Mouse (Mus musculus): Measurements from ENCODE around the gene Zfp750.
A peak's percentile ranks its signal among the peaks of the same experiment; 100 is the strongest.

The Zfp750 gene

GRCm38 (mm10) chr11:121519131-121519530 lies at the start of gene Zfp750:
Gene Zfp750 (minus strand): TSS chr11:121519333.
- peak within 1 kb of the TSS; percentile 73 for H3K4me3 ChIP-seq (replicated peaks; ENCODE audit: low read length)
- H3K9me3 ChIP-seq (ENCODE audit: low read length) = no peaks in the 10 kb centered on the region
- TF ChIP-seq NANOG (IDR thresholded peaks at IDR 0.05; ENCODE audit: borderline replicate concordance, low read length) (no peak), POU5F1 (IDR thresholded peaks at IDR 0.05; ENCODE audit: borderline replicate concordance, low read length) (no peak), CTCF (conservative IDR thresholded peaks at IDR 0.05; ENCODE audit: low read length) (no peak)
- peaks cover 29% of the 10 kb centered on the region for H3K36me3 ChIP-seq (ENCODE audit: insufficient read depth, low read length)
- peaks cover 74% of the 10 kb centered on the region for H3K4me1 ChIP-seq (replicated peaks; ENCODE audit: low read depth, low read length)
- no peaks in the 10 kb centered on the region for H3K27me3 ChIP-seq (ENCODE audit: insufficient read depth, low read length)

DNA sequence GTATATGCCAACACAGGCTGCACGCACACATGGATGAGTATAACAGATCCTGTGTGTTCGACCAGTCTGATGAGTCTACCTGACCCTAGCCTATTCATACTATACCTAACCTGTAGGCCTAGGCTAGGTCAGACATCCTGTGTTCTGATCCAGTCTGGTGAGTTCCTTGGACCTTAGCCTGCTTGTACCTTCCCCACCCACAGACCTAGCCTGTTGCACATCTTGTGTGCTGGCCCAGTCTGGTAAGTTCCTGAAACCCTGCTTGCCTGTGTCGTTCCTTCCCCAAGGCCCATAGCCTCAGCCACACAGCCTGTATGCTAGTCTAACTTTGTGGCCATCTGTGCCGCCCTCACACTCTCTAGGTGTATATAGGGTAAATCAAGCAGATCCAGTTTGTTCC lies 45.1 kb upstream of the Zfp750 start:
- no peaks in the 10 kb centered on the region for H3K27me3 ChIP-seq (ENCODE audit: insufficient read depth, low read length)
- no peak for TF ChIP-seq CTCF (conservative IDR thresholded peaks at IDR 0.05; ENCODE audit: low read length)
- H3K4me1 ChIP-seq (replicated peaks; ENCODE audit: low read depth, low read length) = no peaks in the 10 kb centered on the region
- peaks cover 14% of the 10 kb centered on the region for H3K36me3 ChIP-seq (ENCODE audit: insufficient read depth, low read length)
- H3K9me3 ChIP-seq (ENCODE audit: low read length) = no peaks in the 10 kb centered on the region
- H3K4me3 ChIP-seq (replicated peaks; ENCODE audit: low read length) = no peak overlapping the region

- Histone ChIP-seq H3K9me3 (ENCODE audit: low read length) (no peaks in the 10 kb centered on the region), H3K27me3 (ENCODE audit: insufficient read depth, low read length) (no peaks in the 10 kb centered on the region), H3K4me3 (replicated peaks; ENCODE audit: low read length) (no peak overlapping the region), H3K4me1 (replicated peaks; ENCODE audit: low read depth, low read length) (0 out of 2 replicates have a peak, but pooled peaks cover under 1% of the 10 kb centered on the region), H3K36me3 (ENCODE audit: insufficient read depth, low read length) (peaks cover 15% of the 10 kb centered on the region)
- TF ChIP-seq CTCF (conservative IDR thresholded peaks at IDR 0.05; ENCODE audit: low read length) (no peak), POU5F1 (IDR thresholded peaks at IDR 0.05; ENCODE audit: borderline replicate concordance, low read length) (no peak), NANOG (IDR thresholded peaks at IDR 0.05; ENCODE audit: borderline replicate concordance, low read length) (no peak)
Measured at GRCm38 (mm10) chr11:121563312-121563711, 44.2 kb upstream of the Zfp750 start.

DNA sequence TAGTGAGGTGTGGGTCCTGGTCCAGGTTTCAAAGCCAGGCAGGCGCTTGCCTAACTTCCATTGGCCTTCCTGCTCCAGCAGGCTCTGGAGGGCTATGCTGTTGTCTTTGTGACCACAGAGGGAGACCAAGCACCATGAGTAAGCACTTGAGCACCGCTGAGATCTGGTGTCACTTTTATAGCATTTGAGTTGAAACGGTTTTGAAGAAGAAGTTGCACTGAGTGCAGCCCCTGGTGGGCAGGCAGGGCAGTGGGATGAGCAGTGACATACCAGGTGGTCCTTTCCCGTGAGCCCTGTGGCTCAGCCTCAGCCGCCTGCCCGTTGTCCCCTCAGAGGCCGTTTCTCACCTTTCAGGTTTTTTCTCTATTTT lies 41.1 kb upstream of the Zfp750 start:
- Histone ChIP-seq H3K4me3 (replicated peaks; ENCODE audit: low read length) (no peak overlapping the region), H3K4me1 (replicated peaks; ENCODE audit: low read depth, low read length) (peaks cover 9% of the 10 kb centered on the region), H3K9me3 (ENCODE audit: low read length) (no peaks in the 10 kb centered on the region), H3K36me3 (ENCODE audit: insufficient read depth, low read length) (peaks cover 19% of the 10 kb centered on the region), H3K27me3 (ENCODE audit: insufficient read depth, low read length) (no peaks in the 10 kb centered on the region)
- no peak for TF ChIP-seq CTCF (conservative IDR thresholded peaks at IDR 0.05; ENCODE audit: low read length)
- no peak for TF ChIP-seq NANOG (IDR thresholded peaks at IDR 0.05; ENCODE audit: borderline replicate concordance, low read length)
- TF ChIP-seq POU5F1 (IDR thresholded peaks at IDR 0.05; ENCODE audit: borderline replicate concordance, low read length) = no peak

DNA sequence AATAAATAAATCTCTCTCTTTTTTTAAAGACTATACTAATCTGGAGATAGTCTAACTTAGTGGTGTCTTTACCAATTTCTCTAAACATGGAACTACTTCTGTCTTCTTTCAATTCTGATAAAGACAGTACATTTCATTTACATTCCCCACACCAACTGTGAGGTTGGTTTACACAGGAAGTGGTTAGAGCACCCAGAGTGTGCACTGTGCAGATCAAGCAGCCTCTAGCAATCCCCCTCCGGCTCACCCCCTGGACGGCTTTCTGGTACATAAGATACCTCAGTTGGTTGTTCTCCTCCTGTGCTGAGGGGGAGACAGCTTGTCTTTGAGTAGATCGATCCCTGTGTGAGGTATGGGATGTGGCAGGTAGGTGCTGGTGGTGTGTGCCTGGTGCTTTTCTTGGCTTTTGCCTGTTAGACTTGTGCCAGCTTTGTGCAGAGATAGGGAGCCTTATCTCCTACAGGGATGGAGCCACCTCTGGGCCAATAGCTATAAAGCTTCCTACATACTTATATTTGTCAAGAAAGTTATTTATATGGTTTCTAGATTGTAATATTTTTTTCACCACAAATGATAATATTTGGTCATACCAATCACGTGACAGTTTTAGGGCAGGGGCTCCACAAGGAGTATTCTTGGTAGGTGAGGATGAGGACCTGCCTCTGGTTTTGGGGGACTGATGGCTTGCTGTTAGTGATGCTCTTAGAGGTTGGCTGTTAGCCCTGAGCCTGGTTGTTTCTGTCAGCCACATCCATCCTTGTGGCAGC lies 40.6 kb upstream of the Zfp750 start:
- TF ChIP-seq CTCF (conservative IDR thresholded peaks at IDR 0.05; ENCODE audit: low read length) (no peak), NANOG (IDR thresholded peaks at IDR 0.05; ENCODE audit: borderline replicate concordance, low read length) (no peak), POU5F1 (IDR thresholded peaks at IDR 0.05; ENCODE audit: borderline replicate concordance, low read length) (no peak)
- no peaks in the 10 kb centered on the region for H3K9me3 ChIP-seq (ENCODE audit: low read length)

DNA sequence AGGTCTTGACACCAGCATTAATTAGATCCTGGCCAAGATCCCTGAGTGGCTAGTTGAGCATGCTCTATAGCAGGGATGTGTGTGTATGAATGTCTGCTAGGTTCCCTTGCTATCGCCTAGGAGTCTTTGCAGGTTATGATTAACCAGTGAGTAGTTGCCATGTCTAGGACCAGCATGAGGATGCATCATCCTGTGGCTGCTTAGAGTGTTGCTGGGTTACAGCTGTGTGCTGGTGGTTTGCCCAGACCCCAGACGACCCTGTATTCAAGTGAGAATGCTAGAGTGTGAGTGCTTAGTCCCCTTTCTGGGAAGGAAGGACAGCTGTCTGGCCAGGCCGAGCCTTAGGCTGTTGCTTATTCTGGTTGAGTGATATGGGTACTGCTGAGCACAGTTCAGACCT lies 39.4 kb upstream of the Zfp750 start:
- no peak for TF ChIP-seq CTCF (conservative IDR thresholded peaks at IDR 0.05; ENCODE audit: low read length)
- TF ChIP-seq NANOG (IDR thresholded peaks at IDR 0.05; ENCODE audit: borderline replicate concordance, low read length) = no peak
- no peak for TF ChIP-seq POU5F1 (IDR thresholded peaks at IDR 0.05; ENCODE audit: borderline replicate concordance, low read length)
- peaks cover 9% of the 10 kb centered on the region for H3K4me1 ChIP-seq (replicated peaks; ENCODE audit: low read depth, low read length)
- no peak overlapping the region for H3K4me3 ChIP-seq (replicated peaks; ENCODE audit: low read length)
- H3K9me3 ChIP-seq (ENCODE audit: low read length) = no peaks in the 10 kb centered on the region
- no peaks in the 10 kb centered on the region for H3K27me3 ChIP-seq (ENCODE audit: insufficient read depth, low read length)
- peaks cover 5% of the 10 kb centered on the region; the same call in 1 of the 2 replicates for H3K36me3 ChIP-seq (ENCODE audit: insufficient read depth, low read length)

More for the DNA sequence above, 40.6 kb upstream of the Zfp750 start:
- H3K4me3 ChIP-seq (replicated peaks; ENCODE audit: low read length) = no peak overlapping the region
- peaks cover 13% of the 10 kb centered on the region for H3K36me3 ChIP-seq (ENCODE audit: insufficient read depth, low read length)
- H3K4me1 ChIP-seq (replicated peaks; ENCODE audit: low read depth, low read length) = peaks cover 9% of the 10 kb centered on the region
- H3K27me3 ChIP-seq (ENCODE audit: insufficient read depth, low read length) = no peaks in the 10 kb centered on the region

DNA sequence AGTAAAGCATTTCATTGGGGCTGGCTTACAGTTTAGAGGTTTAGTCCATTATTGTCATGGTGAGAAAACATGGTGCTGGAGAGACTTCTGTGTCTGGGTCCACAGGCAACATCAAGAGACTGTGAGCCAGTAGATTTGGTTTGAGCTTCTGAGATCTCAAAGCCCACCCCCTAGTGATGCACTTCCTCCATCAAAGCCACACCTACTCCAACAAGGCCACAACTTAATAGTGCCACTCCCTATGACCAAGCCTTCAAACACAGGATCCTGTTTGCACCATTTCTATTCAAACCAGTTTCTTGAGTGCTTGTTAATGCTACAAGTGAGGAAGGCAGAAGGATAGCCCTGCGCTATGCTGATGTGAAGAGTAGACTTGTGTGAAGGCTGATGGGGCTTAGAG lies 38.8 kb upstream of the Zfp750 start:
- Histone ChIP-seq H3K4me1 (replicated peaks; ENCODE audit: low read depth, low read length) (peaks cover 9% of the 10 kb centered on the region), H3K36me3 (ENCODE audit: insufficient read depth, low read length) (peaks cover 5% of the 10 kb centered on the region; the same call in 1 of the 2 replicates), H3K9me3 (ENCODE audit: low read length) (no peaks in the 10 kb centered on the region), H3K4me3 (replicated peaks; ENCODE audit: low read length) (no peak overlapping the region), H3K27me3 (ENCODE audit: insufficient read depth, low read length) (no peaks in the 10 kb centered on the region)
- TF ChIP-seq CTCF (conservative IDR thresholded peaks at IDR 0.05; ENCODE audit: low read length) = no peak
- no peak for TF ChIP-seq POU5F1 (IDR thresholded peaks at IDR 0.05; ENCODE audit: borderline replicate concordance, low read length)
- no peak for TF ChIP-seq NANOG (IDR thresholded peaks at IDR 0.05; ENCODE audit: borderline replicate concordance, low read length)

DNA sequence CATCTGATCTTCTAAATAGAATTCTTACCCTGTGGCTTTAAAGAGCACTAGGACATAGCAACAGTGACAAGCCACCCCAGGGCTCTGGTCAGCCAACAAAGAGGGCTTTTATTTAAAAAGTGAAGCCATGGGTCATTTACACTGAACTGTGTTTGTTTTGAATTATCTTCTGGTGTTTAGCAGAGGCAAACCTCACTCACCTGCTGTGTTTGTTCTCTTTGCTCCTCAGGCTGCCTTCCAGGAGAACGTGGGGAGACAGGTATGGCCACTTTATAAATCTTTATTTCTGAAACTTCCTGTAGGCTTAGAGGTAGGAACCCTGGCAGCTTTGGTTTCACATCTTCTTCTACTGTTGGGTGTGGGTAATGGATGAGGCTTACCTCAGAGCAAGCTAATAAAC lies 37.6 kb upstream of the Zfp750 start:
- Histone ChIP-seq H3K4me1 (replicated peaks; ENCODE audit: low read depth, low read length) (peaks cover 9% of the 10 kb centered on the region), H3K4me3 (replicated peaks; ENCODE audit: low read length) (no peak overlapping the region), H3K27me3 (ENCODE audit: insufficient read depth, low read length) (no peaks in the 10 kb centered on the region), H3K36me3 (ENCODE audit: insufficient read depth, low read length) (peaks cover 5% of the 10 kb centered on the region; the same call in 1 of the 2 replicates), H3K9me3 (ENCODE audit: low read length) (no peaks in the 10 kb centered on the region)
- TF ChIP-seq CTCF (conservative IDR thresholded peaks at IDR 0.05; ENCODE audit: low read length) = no peak
- TF ChIP-seq POU5F1 (IDR thresholded peaks at IDR 0.05; ENCODE audit: borderline replicate concordance, low read length) = no peak
- no peak for TF ChIP-seq NANOG (IDR thresholded peaks at IDR 0.05; ENCODE audit: borderline replicate concordance, low read length)

DNA sequence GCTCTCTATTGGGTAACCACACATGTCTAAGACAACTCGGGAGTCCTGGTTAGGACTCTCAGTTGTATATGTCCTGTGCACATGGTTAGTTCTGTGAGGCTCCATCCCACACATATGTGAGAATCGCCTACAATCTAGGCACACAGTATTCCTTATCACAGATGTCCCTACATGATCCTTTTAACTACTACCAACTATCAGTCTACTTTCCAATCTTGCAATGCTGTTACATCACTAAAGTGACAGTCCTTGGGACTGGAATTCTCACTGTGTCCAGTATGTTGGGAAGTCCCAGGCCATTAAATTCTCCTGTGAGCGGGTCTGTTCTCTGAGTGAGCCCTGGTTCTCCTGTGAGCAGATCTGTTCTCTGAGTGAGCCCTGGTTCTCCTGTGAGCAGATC lies 34.3 kb upstream of the Zfp750 start:
- peaks cover 9% of the 10 kb centered on the region for H3K4me1 ChIP-seq (replicated peaks; ENCODE audit: low read depth, low read length)
- no peaks in the 10 kb centered on the region for H3K9me3 ChIP-seq (ENCODE audit: low read length)
- peaks cover 21% of the 10 kb centered on the region for H3K36me3 ChIP-seq (ENCODE audit: insufficient read depth, low read length)
- H3K27me3 ChIP-seq (ENCODE audit: insufficient read depth, low read length) = no peaks in the 10 kb centered on the region
- H3K4me3 ChIP-seq (replicated peaks; ENCODE audit: low read length) = no peak overlapping the region
- no peak for TF ChIP-seq CTCF (conservative IDR thresholded peaks at IDR 0.05; ENCODE audit: low read length)
- TF ChIP-seq POU5F1 (IDR thresholded peaks at IDR 0.05; ENCODE audit: borderline replicate concordance, low read length) = no peak
- TF ChIP-seq NANOG (IDR thresholded peaks at IDR 0.05; ENCODE audit: borderline replicate concordance, low read length) = no peak
